ENCODE assay signal across 8 mouse cellular contexts in the genomic region with DNA sequence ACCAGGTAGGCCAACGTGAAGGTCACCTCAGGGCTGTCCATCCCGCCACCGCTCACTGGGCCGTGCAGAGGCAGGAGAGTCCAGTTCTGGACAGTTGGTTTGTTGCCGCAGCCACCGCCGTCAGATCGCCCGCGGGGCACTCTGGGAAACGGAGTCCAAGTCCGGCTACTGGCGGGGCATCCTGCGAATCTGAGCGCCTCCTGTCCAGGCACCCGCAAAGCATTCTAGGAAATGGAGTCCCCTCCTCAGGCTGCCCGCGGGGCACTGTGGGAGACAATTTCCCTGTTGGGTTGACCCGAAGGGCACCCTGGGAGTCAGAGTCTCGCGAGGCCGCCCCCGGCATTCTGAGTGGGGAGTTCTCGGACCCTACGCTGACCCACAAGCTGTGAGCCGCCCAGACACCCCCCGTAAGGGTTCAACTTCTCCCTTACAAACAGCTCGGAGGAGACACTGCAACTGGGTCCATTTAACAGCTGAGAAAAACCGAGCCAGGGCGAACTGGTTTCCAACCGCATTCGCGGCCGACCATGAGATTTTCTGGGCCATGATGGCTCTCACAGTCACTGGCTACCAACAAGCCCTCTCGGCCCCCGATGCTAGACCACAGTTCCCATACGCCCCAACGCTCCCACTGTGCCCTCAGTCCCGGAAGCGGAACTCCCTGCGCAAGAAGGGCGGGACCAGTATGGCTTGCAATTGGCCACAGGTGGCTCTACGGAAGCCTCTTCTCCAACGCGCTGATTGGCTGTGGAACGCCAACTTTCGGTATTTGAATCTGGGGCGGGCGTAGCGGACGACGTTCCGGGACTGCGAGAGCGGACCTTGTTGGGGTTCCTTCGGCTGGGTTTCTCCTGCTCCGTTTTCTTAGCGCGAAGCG. TPM values are rescaled to one million over a fixed set of nuclear protein-coding genes. Genes with fewer than 3 reads are reported as not detected.
DNase-seq lines count a peak whose midpoint lies in the region; ATAC-seq and TF ChIP-seq lines count a peak whose summit lies in the region.

A gene (plus strand): TSS at position 342 of the 877 bp plus-strand sequence.
A gene (minus strand): TSS at position 630 of the 877 bp plus-strand sequence.

- peak within 1 kb of the TSS; percentile 78 for H3K4me2 ChIP-seq in embryonic facial prominence, embryonic 15.5 days (replicated peaks)
- peak within 1 kb of the TSS; percentile 86 for H3K4me2 ChIP-seq in limb, embryonic 14.5 days (replicated peaks; ENCODE audit: low read depth, low read length, severe bottlenecking)
- H3K4me2 ChIP-seq in midbrain, postnatal 0 days (ENCODE audit: low read depth, low read length, poor library complexity, severe bottlenecking), result peak within 1 kb of the TSS; percentile 83

- peak within 1 kb of the TSS; percentile 66 for H3K9ac ChIP-seq in embryonic facial prominence, embryonic 15.5 days
- H3K9ac ChIP-seq in limb, embryonic 14.5 days (ENCODE audit: low read depth, low read length, severe bottlenecking), result peak within 1 kb of the TSS; percentile 67
- H3K9ac ChIP-seq in midbrain, postnatal 0 days (replicated peaks; ENCODE audit: low read length, poor library complexity, severe bottlenecking), result peak within 1 kb of the TSS; percentile 71

- H3K4me1 ChIP-seq in bone marrow, adult 2 months (ENCODE audit: control insufficient read depth, insufficient read depth, low read length), result peaks cover 3% of the 10 kb centered on the region; the same call in 1 of the 2 replicates
- H3K4me1 ChIP-seq in embryonic facial prominence, embryonic 15.5 days, result peaks cover 35% of the 10 kb centered on the region
- peaks cover 13% of the 10 kb centered on the region for H3K4me1 ChIP-seq in limb, embryonic 14.5 days (ENCODE audit: control insufficient read depth, insufficient read depth, low read length)
- peaks cover 10% of the 10 kb centered on the region for H3K4me1 ChIP-seq in midbrain, postnatal 0 days (ENCODE audit: insufficient read depth, low read length)

- H3K27ac ChIP-seq in bone marrow, adult 2 months (ENCODE audit: control insufficient read depth, insufficient read depth, low read depth, low read length, poor library complexity), result peak within 1 kb of the TSS; percentile 96
- peak within 1 kb of the TSS; percentile 97 for H3K27ac ChIP-seq in embryonic facial prominence, embryonic 15.5 days (replicated peaks)
- peak within 1 kb of the TSS; percentile 77 for H3K27ac ChIP-seq in limb, embryonic 14.5 days (replicated peaks; ENCODE audit: low read depth, low read length)
- peak within 1 kb of the TSS; percentile 97 for H3K27ac ChIP-seq in midbrain, postnatal 0 days (ENCODE audit: low read depth, low read length)

- TF ChIP-seq POLR2A in bone marrow, adult 2 months (IDR thresholded peaks at IDR 0.05; ENCODE audit: borderline replicate concordance, control insufficient read depth, low read depth, low read length), result peak; percentile 67; the same call in 1 of the 2 replicates
- peak; percentile 43; the same call in 1 of the 2 replicates for TF ChIP-seq POLR2A in limb, embryonic 14.5 days (IDR thresholded peaks at IDR 0.05; ENCODE audit: borderline replicate concordance, extremely low read depth, insufficient read depth, insufficient read length)

- WGBS in bone marrow, adult 2 months, result under 1% methylated on average over 60 of the region's 60 CpGs
- under 1% methylated on average over 60 of the region's 60 CpGs for WGBS in embryonic facial prominence, embryonic 15.5 days
- WGBS in limb, embryonic 14.5 days, result under 1% methylated on average over 58 of the region's 60 CpGs
- WGBS in midbrain, postnatal 0 days, result under 1% methylated on average over 60 of the region's 60 CpGs

- peak; percentile 98 for ATAC-seq in embryonic facial prominence, embryonic 15.5 days (ENCODE audit: insufficient number of reproducible peaks, low FRiP score, low TSS enrichment, low read depth)
- peak; percentile 97 for ATAC-seq in limb, embryonic 14.5 days (ENCODE audit: low FRiP score, low read depth)
- ATAC-seq in midbrain, postnatal 0 days (ENCODE audit: low FRiP score), result peak; percentile 97

- peak; percentile 98 for DNase-seq in 416B (ENCODE audit: low read depth)
- peak; percentile 99 for DNase-seq in heart, adult 8-10 months (ENCODE audit: low spot score)
- DNase-seq in kidney, adult 9 months, result peak; percentile 99
- DNase-seq in limb, embryonic 14.5 days (ENCODE audit: low spot score), result peak; percentile 99
- DNase-seq in midbrain, postnatal 0 days (ENCODE audit: low spot score), result peak; percentile 99
- peak; percentile 90 to 93 for DNase-seq in spleen, postnatal 14 days (ENCODE audit: low spot score in 2 of 2)

- no peaks in the 10 kb centered on the region for H3K27me3 ChIP-seq in embryonic facial prominence, embryonic 15.5 days
- H3K27me3 ChIP-seq in limb, embryonic 14.5 days (ENCODE audit: control insufficient read depth, insufficient read depth, low read length), result no peaks in the 10 kb centered on the region
- no peaks in the 10 kb centered on the region for H3K27me3 ChIP-seq in midbrain, postnatal 0 days (ENCODE audit: insufficient read depth, low read length)

- H3K9me3 ChIP-seq in embryonic facial prominence, embryonic 15.5 days (replicated peaks), result no peaks in the 10 kb centered on the region
- H3K9me3 ChIP-seq in limb, embryonic 14.5 days (ENCODE audit: control insufficient read depth, low read length), result no peaks in the 10 kb centered on the region
- H3K9me3 ChIP-seq in midbrain, postnatal 0 days (ENCODE audit: low read length), result no peaks in the 10 kb centered on the region

- H3K36me3 ChIP-seq in embryonic facial prominence, embryonic 15.5 days, result peaks cover 40% of the 10 kb centered on the region
- peaks cover 46% of the 10 kb centered on the region for H3K36me3 ChIP-seq in limb, embryonic 14.5 days (ENCODE audit: control insufficient read depth, insufficient read depth, low read length)
- H3K36me3 ChIP-seq in midbrain, postnatal 0 days (ENCODE audit: insufficient read depth, low read length), result peaks cover 3% of the 10 kb centered on the region

- peak within 1 kb of the TSS; percentile 96 for H3K4me3 ChIP-seq in bone marrow, adult 2 months (replicated peaks; ENCODE audit: control insufficient read depth, low read depth, low read length)
- peak within 1 kb of the TSS; percentile 64 for H3K4me3 ChIP-seq in embryonic facial prominence, embryonic 15.5 days (replicated peaks)
- peak within 1 kb of the TSS; percentile 68 for H3K4me3 ChIP-seq in limb, embryonic 14.5 days (replicated peaks; ENCODE audit: low read length)
- H3K4me3 ChIP-seq in midbrain, postnatal 0 days (ENCODE audit: low read depth, low read length), result peak within 1 kb of the TSS; percentile 71

- no peak for TF ChIP-seq CTCF in bone marrow, adult 2 months (IDR thresholded peaks at IDR 0.05; ENCODE audit: control insufficient read depth, insufficient read depth, low read length)
- TF ChIP-seq CTCF in midbrain, postnatal 0 days (IDR thresholded peaks at IDR 0.05), result peak; percentile 26; the same call in 1 of the 2 replicates

RNA-seq across cellular contexts. Expression of the first gene that starts in this region (rescaled TPM):
- 237 and 249 TPM in 2 replicates for polyA plus RNA-seq in bone marrow, adult 2 months (2011; ENCODE audit: insufficient read depth, insufficient read length, low replicate concordance, missing spikeins)
- 141 and 146 TPM in 2 replicates for polyA plus RNA-seq in embryonic facial prominence, embryonic 15.5 days (2015; fragmentation: Nextera tagmentation; extraction: Ambion mirVana)
- total RNA-seq in heart, adult 8-10 months (2022), result 1 to 10 TPM; 1.6 to 3.1 (median 2.1) TPM
- polyA plus RNA-seq in limb, embryonic 14.5 days (2012; rRNA removed), result 84.3 and 103 TPM in 2 replicates
- 147 and 154 TPM in 2 replicates for polyA plus RNA-seq in limb, embryonic 14.5 days (2014; fragmentation: Nextera tagmentation; extraction: Ambion mirVana)
- total RNA-seq in midbrain, postnatal 0 days (2014; rRNA removed), result 9.9 and 17.4 TPM in 2 replicates
- polyA plus RNA-seq in midbrain, postnatal 0 days (2015; fragmentation: Nextera tagmentation; extraction: Ambion mirVana), result 18.7 and 21.3 TPM in 2 replicates

RNA-seq across cellular contexts. Expression of the second gene that starts in this region (rescaled TPM):
- polyA plus RNA-seq in bone marrow, adult 2 months (2011; ENCODE audit: insufficient read depth, insufficient read length, low replicate concordance, missing spikeins), result 8.4 and 9.7 TPM in 2 replicates
- 44.2 and 45.1 TPM in 2 replicates for polyA plus RNA-seq in embryonic facial prominence, embryonic 15.5 days (2015; fragmentation: Nextera tagmentation; extraction: Ambion mirVana)
- 10 to 100 TPM; 20.4 to 22.2 (median 21.9) TPM for total RNA-seq in heart, adult 8-10 months (2022)
- polyA plus RNA-seq in limb, embryonic 14.5 days (2012; rRNA removed), result 49.9 and 68.5 TPM in 2 replicates
- polyA plus RNA-seq in limb, embryonic 14.5 days (2014; fragmentation: Nextera tagmentation; extraction: Ambion mirVana), result 44.9 and 49.3 TPM in 2 replicates
- total RNA-seq in midbrain, postnatal 0 days (2014; rRNA removed), result 26.0 and 29.5 TPM in 2 replicates
- 17.3 and 21.4 TPM in 2 replicates for polyA plus RNA-seq in midbrain, postnatal 0 days (2015; fragmentation: Nextera tagmentation; extraction: Ambion mirVana)

Comparison
In these comparisons a context has a peak if more than half of its experiments do, and no peak if none do; other contexts are left out.
1. Peak in every context shown above with its lines: DNase-seq, ATAC-seq, H3K4me3 ChIP-seq and H3K27ac ChIP-seq.